8 mouse cellular contexts compared by ENCODE assay signal in the genomic region with DNA sequence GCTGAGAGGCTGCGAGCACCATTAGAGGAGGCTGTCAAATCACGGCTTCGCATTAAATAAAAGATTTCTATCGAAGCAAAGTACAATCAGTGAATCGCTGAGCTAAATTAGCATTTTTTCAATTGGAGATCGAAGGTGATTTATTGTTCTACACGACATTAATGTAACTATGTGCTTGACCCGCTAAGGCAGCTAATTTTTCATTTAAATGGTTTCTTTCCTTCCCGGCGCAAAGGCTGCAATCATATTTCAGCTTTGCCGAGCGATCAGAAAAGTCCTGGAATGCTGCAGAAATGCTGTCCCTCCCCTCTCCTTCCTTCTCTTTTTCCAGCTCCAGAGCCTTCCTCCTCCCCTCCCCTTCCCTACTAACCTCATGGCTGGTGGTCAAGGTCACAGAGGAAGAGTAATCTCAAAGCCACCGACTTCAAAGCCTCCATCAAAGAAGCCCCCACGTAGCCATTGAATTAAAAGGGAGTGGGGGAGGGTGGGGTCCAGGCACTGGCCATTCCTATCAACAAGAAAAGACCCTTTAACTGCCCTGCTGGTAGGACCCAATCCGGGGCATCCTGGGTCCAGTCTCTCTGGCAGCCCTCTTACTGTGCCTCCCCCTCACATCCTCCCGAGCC.
DNase-seq lines count a peak whose midpoint lies in the region; ATAC-seq lines count a peak whose summit lies in the region.

No protein-coding gene starts in this region.

- peak overlapping the region; percentile 66 for H3K9ac ChIP-seq in hindbrain, embryonic 16.5 days (ENCODE audit: low read depth, low read length)
- peak overlapping the region; percentile 54; the same call in 1 of the 2 replicates for H3K9ac ChIP-seq in midbrain, embryonic 12.5 days (replicated peaks)

- H3K27me3 ChIP-seq in hindbrain, embryonic 16.5 days (replicated peaks; ENCODE audit: control insufficient read depth, insufficient read depth, low read length) = no peaks in the 10 kb centered on the region
- no peaks in the 10 kb centered on the region for H3K27me3 ChIP-seq in midbrain, embryonic 12.5 days

- DNase-seq in cerebellum, adult 9-10 months = peak; percentile 2
- DNase-seq in cerebellum, postnatal 36 days = no peak
- peak; percentile 26 to 31 for DNase-seq in right cerebral cortex, adult 2 months (ENCODE audit: low spot score in 2 of 2)
- no peak for DNase-seq in right cerebral cortex, postnatal 14 days
- peak; percentile 26 for DNase-seq in yolk sac, embryonic 10.5 days (ENCODE audit: low spot score)

- peak overlapping the region; percentile 97 for H3K27ac ChIP-seq in hindbrain, embryonic 16.5 days (ENCODE audit: low read depth, low read length)
- peak overlapping the region; percentile 98 for H3K27ac ChIP-seq in midbrain, embryonic 12.5 days (replicated peaks)

- under 1% methylated on average over 16 of the region's 16 CpGs for WGBS in hindbrain, embryonic 16.5 days
- WGBS in midbrain, embryonic 12.5 days = 1% methylated on average over 16 of the region's 16 CpGs

- H3K36me3 ChIP-seq in hindbrain, embryonic 16.5 days (ENCODE audit: control insufficient read depth, insufficient read depth, low read length) = no peaks in the 10 kb centered on the region
- no peaks in the 10 kb centered on the region for H3K36me3 ChIP-seq in midbrain, embryonic 12.5 days

- peaks cover 13% of the 10 kb centered on the region for H3K4me1 ChIP-seq in hindbrain, embryonic 16.5 days (ENCODE audit: control insufficient read depth, insufficient read depth, low read depth, low read length)
- peaks cover 26% of the 10 kb centered on the region for H3K4me1 ChIP-seq in midbrain, embryonic 12.5 days

- ATAC-seq in hindbrain, embryonic 16.5 days = peak; percentile 67
- ATAC-seq in midbrain, embryonic 12.5 days (ENCODE audit: low FRiP score, low read depth) = peak; percentile 81
- ATAC-seq in granulocyte monocyte progenitor cell, adult 5-6 weeks (replicated peaks; ENCODE audit: poor library complexity, severe bottlenecking) = no peak

- peak overlapping the region; percentile 40 for H3K4me3 ChIP-seq in hindbrain, embryonic 16.5 days (ENCODE audit: low read length)
- peak overlapping the region; percentile 30 for H3K4me3 ChIP-seq in midbrain, embryonic 12.5 days

- H3K9me3 ChIP-seq in hindbrain, embryonic 16.5 days (ENCODE audit: control insufficient read depth, low read length) = no peaks in the 10 kb centered on the region
- no peaks in the 10 kb centered on the region for H3K9me3 ChIP-seq in midbrain, embryonic 12.5 days

- H3K4me2 ChIP-seq in hindbrain, embryonic 16.5 days (ENCODE audit: low read length) = peak overlapping the region; percentile 72
- peak overlapping the region; percentile 54 for H3K4me2 ChIP-seq in midbrain, embryonic 12.5 days (replicated peaks)

Comparison
In these comparisons a context has a peak if more than half of its experiments do, and no peak if none do; other contexts are left out.
1. DNase-seq: peak in cerebellum, adult 9-10 months (single experiment), right cerebral cortex, adult 2 months (2 of 2) and yolk sac, embryonic 10.5 days (single experiment); none in cerebellum, postnatal 36 days (0 of 2) and right cerebral cortex, postnatal 14 days (single experiment).